Mouse (Mus musculus): ENCODE measurements around the gene Cebpb.

DNA sequence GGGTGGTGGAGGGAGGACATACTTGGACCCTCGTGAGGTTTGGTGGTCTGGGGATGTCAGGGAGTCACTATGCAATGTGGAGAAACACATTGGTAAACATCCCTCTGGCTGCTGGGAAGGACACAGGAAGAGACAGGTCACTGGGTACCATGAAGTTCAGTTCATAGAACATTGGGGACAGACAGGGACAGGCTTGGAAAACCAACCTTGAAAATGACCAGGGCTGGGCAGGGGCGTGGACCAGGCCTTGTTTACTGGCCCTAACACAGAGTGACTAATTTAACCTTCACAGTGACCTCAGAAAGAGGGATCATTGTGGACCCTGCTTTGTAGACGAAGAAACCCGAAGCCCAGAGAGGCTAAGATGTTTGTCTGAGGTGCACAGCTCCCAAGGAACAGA, 30.8 kb downstream of the Cebpb start:
- TF ChIP-seq CTCF (IDR thresholded peaks at IDR 0.05), result no peak
- no peak for TF ChIP-seq EP300 (IDR thresholded peaks at IDR 0.05)

All from lung, postnatal 0 days (tissue).